Mouse (Mus musculus) embryonic facial prominence, embryonic 11.5 days (tissue): Measurements from ENCODE around the gene Gm3371. TPM values are rescaled to one million over a fixed set of nuclear protein-coding genes. Genes with fewer than 3 reads are reported as not detected.
"Not testable (repeated sequence)": the region's sequence is repeated elsewhere in the genome, so short reads cannot be mapped to it uniquely, and the experiment has no call there.

Experiments
- ATAC-seq: fragments of 200-750 bp; cut with Nextera tagmentation; replicated peaks from 2 replicates; pipeline ENCODE4 v1.8.0; 2017; ENCODE audit warnings: low read depth; ENCODE audit not compliant: insufficient number of reproducible peaks, low FRiP score, low TSS enrichment
- DNase-seq: peaks from one replicate; pipeline ENCODE4 v3.0.0-alpha.2; 2015; ENCODE audit warnings: low spot score
- H3K27ac ChIP-seq: fragments of 300-500 bp; sonication (generic); replicated peaks from 2 replicates; pipeline ENCODE4 v1.5.1; 2014; ENCODE audit warnings: mild to moderate bottlenecking, low read depth, low read length, control low read depth
- H3K27me3 ChIP-seq: fragments of 300-500 bp; sonication (generic); 2 replicates; pipeline ENCODE4 v1.6.1; 2014; ENCODE audit warnings: mild to moderate bottlenecking, low read length, moderate library complexity, mixed read lengths; ENCODE audit not compliant: control insufficient read depth, insufficient read depth
- H3K36me3 ChIP-seq: fragments of 300-500 bp; sonication (generic); replicated peaks from 2 replicates; pipeline ENCODE4 v1.6.1; 2014; ENCODE audit warnings: low read depth, mild to moderate bottlenecking, low read length, moderate library complexity, mixed read lengths; ENCODE audit not compliant: control insufficient read depth, insufficient read depth
- H3K4me1 ChIP-seq: fragments of 300-500 bp; sonication (generic); 2 replicates; pipeline ENCODE4 v1.6.1; 2014; ENCODE audit warnings: low read length, mixed read lengths; ENCODE audit not compliant: control insufficient read depth, insufficient read depth
- H3K4me2 ChIP-seq: fragments of 300-500 bp; sonication (generic); 2 replicates; pipeline ENCODE4 v1.6.1; 2014; ENCODE audit warnings: low read depth, mild to moderate bottlenecking, control low read depth, low read length, moderate library complexity
- H3K4me3 ChIP-seq: fragments of 300-500 bp; sonication (generic); 2 replicates; pipeline ENCODE4 v1.5.1; 2014; ENCODE audit warnings: low read depth, low read length, control low read depth
- H3K9ac ChIP-seq: fragments of 300-500 bp; sonication (generic); replicated peaks from 2 replicates; pipeline ENCODE4 v1.6.1; 2014; ENCODE audit warnings: mild to moderate bottlenecking, control low read depth, low read length
- H3K9me3 ChIP-seq: fragments of 300-500 bp; sonication (generic); replicated peaks from 2 replicates; pipeline ENCODE4 v1.6.1; 2016; ENCODE audit warnings: mild to moderate bottlenecking, low read length, inconsistent platforms, mixed read lengths; ENCODE audit not compliant: control insufficient read depth
- WGBS: fragments of 180-500 bp; shearing (Covaris S2); extraction: QIAGEN DNeasy Blood & Tissue Kit; methylation state at CpG from one replicate; pipeline ENCODE4 v1.1.7; 2014; 5-methylcytosine and 5-hydroxymethylcytosine counted together
- polyA plus RNA-seq: library from polyadenylated mRNA; unstranded; fragments of >200 nt; fragmentation: Nextera tagmentation; extraction: Ambion mirVana; gene quantifications from 2 replicates; pipeline ENCODE4 v1.2.1, GENCODE M21; 2014

The Gm3371 gene
- polyA plus RNA-seq: not detected in 2 replicates

- not testable (repeated sequence) for H3K27ac ChIP-seq, H3K4me2 ChIP-seq, H3K4me3 ChIP-seq, H3K4me1 ChIP-seq, H3K9ac ChIP-seq, H3K27me3 ChIP-seq, H3K9me3 ChIP-seq, DNase-seq, ATAC-seq, H3K36me3 ChIP-seq
- no CpG with 5 or more reads among the region's 2 CpGs for WGBS
Measured at GRCm38 (mm10) chr14:44410588-44410987, at the start of gene Gm3371. Gene Gm3371 (minus strand): TSS chr14:44410688.

GRCm38 (mm10) chr14:44433335-44433734 is 22.8 kb upstream of the Gm3371 start, which contains the start of gene Gm8232:
Gene Gm8232 (plus strand): TSS chr14:44433635.
- H3K4me2 ChIP-seq, H3K27me3 ChIP-seq, H3K9me3 ChIP-seq, H3K9ac ChIP-seq, H3K27ac ChIP-seq, H3K4me3 ChIP-seq, H3K36me3 ChIP-seq, ATAC-seq, DNase-seq, H3K4me1 ChIP-seq: not testable (repeated sequence)
- 89% methylated on average over 2 of the region's 3 CpGs for WGBS

DNA sequence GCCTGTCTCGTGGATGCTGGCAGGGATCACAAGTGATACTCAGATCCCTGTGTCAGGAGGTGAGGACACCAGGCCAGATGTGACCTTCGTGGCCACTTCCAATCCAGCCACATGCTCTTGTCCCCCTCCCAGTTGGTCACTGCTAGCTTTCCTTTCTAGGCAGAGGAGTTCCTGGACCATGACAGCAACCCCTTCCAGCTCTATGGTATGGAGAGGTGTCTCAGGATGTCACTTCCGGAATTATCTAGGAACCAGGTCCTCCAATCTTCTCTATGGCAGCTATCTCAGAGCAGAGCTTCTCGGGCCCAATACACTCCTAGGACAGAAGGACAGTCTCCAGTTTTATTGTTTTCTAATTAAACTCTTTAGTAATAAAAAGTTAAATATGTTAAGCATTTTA is 26.3 kb downstream of the Gm3371 start:
- ATAC-seq, H3K4me2 ChIP-seq: not testable (repeated sequence)

DNA sequence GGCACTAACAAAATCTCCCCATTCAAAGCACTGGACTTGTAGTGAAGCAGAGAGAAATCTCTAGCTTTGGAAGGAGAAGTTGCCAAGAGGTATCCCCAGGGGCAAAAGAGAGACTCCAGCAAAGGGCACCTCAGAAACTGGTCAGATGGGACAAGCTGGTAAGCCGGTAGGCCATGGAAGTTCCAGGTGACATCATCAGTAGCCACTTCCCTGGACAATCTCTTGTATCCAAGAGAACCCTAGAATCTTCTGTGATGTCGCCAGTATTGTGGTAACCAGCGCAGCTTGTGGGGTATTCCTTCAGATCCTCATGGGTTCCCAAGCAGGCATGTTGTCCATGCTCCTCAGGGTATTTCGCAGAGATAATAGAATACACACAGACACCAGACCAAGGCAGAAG is 45.4 kb downstream of the Gm3371 start, which contains the start of gene Gm8229:
Gm8229 (plus strand) TSS at position 301 of the 400 bp plus-strand sequence.
- not testable (repeated sequence) for H3K36me3 ChIP-seq, H3K4me1 ChIP-seq, H3K27me3 ChIP-seq, DNase-seq, H3K4me3 ChIP-seq, H3K4me2 ChIP-seq, H3K9ac ChIP-seq, ATAC-seq, H3K27ac ChIP-seq, H3K9me3 ChIP-seq
- 85% methylated on average over 4 of the region's 4 CpGs for WGBS

More for the DNA sequence above, 26.3 kb downstream of the Gm3371 start:
- WGBS: 72% methylated on average over 3 of the region's 4 CpGs
- not testable (repeated sequence) for DNase-seq, H3K4me1 ChIP-seq, H3K9ac ChIP-seq, H3K36me3 ChIP-seq, H3K9me3 ChIP-seq, H3K27me3 ChIP-seq, H3K27ac ChIP-seq, H3K4me3 ChIP-seq

GRCm38 (mm10) chr14:44362301-44362700 is 48.2 kb downstream of the Gm3371 start:
- not testable (repeated sequence) for ATAC-seq, H3K4me1 ChIP-seq, H3K4me2 ChIP-seq

GRCm38 (mm10) chr14:44361416-44361815 is 49.1 kb downstream of the Gm3371 start:
- H3K27me3 ChIP-seq, H3K9ac ChIP-seq, H3K4me3 ChIP-seq, H3K4me2 ChIP-seq, H3K9me3 ChIP-seq, DNase-seq, H3K27ac ChIP-seq, H3K4me1 ChIP-seq, ATAC-seq, H3K36me3 ChIP-seq: not testable (repeated sequence)
- 43% methylated on average over 2 of the region's 2 CpGs for WGBS

More at GRCm38 (mm10) chr14:44362301-44362700, 48.2 kb downstream of the Gm3371 start:
- peak; percentile 19 for DNase-seq
- not testable (repeated sequence) for H3K27ac ChIP-seq, H3K9ac ChIP-seq, H3K4me3 ChIP-seq, H3K27me3 ChIP-seq, H3K9me3 ChIP-seq, H3K36me3 ChIP-seq

Other genes with a start within 250 kb of the Gm3371 start
- not detected in 2 replicates for gene Gm8212, start 213.0 kb downstream of the Gm3371 start, polyA plus RNA-seq
- gene 4930503E14Rik, start 197.4 kb downstream of the Gm3371 start, polyA plus RNA-seq: 0.15 TPM in 1 of 2 replicates, not detected in the other
- not detected in 2 replicates for gene Gm8220, start 125.1 kb downstream of the Gm3371 start, polyA plus RNA-seq
- not detected in 2 replicates for gene Gm5930, start 72.1 kb downstream of the Gm3371 start, polyA plus RNA-seq
- not detected in 2 replicates for gene Gm8229, start 45.3 kb downstream of the Gm3371 start, polyA plus RNA-seq
- not detected in 2 replicates for gene Gm8232, start 22.9 kb upstream of the Gm3371 start, polyA plus RNA-seq
- gene BC061237, start 81.8 kb upstream of the Gm3371 start, polyA plus RNA-seq: not detected in 2 replicates
- not detected in 2 replicates for gene Gm17093, start 107.6 kb upstream of the Gm3371 start, polyA plus RNA-seq
- gene Gm8247, start 172.5 kb upstream of the Gm3371 start, polyA plus RNA-seq: not detected in 2 replicates
- not detected in 2 replicates for gene Gm5624, start 217.2 kb upstream of the Gm3371 start, polyA plus RNA-seq